Mouse (Mus musculus) liver, embryonic 14.5 days (tissue): ENCODE data around the gene Maea. TPM values are rescaled to one million over a fixed set of nuclear protein-coding genes. Genes with fewer than 3 reads are reported as not detected.

Source experiments
- ATAC-seq: fragments of 200-750 bp; cut with Nextera tagmentation; 2 replicates; pipeline ENCODE4 v1.8.0; 2017; ENCODE audit warnings: moderate number of reproducible peaks, mild to moderate bottlenecking, moderate library complexity; ENCODE audit not compliant: insufficient read depth
- DNase-seq, 3 experiments: peaks; one replicate each; pipeline ENCODE4 v3.0.0-alpha.2; 2012 to 2013; ENCODE audit warnings: low read depth in 3 of 3, low spot score in 3 of 3
- H3K27ac ChIP-seq: fragments of 300-500 bp; sonication (generic); 2 replicates; pipeline ENCODE4 v1.5.1; 2014; ENCODE audit warnings: moderate library complexity, mild to moderate bottlenecking, control low read depth, inconsistent platforms
- H3K27me3 ChIP-seq: fragments of 300-500 bp; sonication (generic); 2 replicates; pipeline ENCODE4 v1.6.1; 2014; ENCODE audit warnings: mild to moderate bottlenecking, low read length, moderate library complexity; ENCODE audit not compliant: control insufficient read depth, insufficient read depth
- H3K36me3 ChIP-seq: fragments of 300-500 bp; sonication (generic); replicated peaks from 2 replicates; pipeline ENCODE4 v1.6.1; 2014; ENCODE audit warnings: low read depth; ENCODE audit not compliant: control insufficient read depth, insufficient read depth
- H3K4me1 ChIP-seq, 2 experiments: fragments of 200-500 bp in 1 of 2; fragments of 300-500 bp in 1 of 2; sonication (generic) in 1 of 2; replicated peaks; 2 replicates each; pipeline ENCODE4 v1.6.1; 2012 to 2014; ENCODE audit warnings: antibody characterized with exemption in 1 of 2, inconsistent platforms in 1 of 2, low read length in 1 of 2; ENCODE audit not compliant: control insufficient read depth in 2 of 2, insufficient read depth in 2 of 2
- H3K4me2 ChIP-seq: fragments of 300-500 bp; sonication (generic); 2 replicates; pipeline ENCODE4 v1.6.1; 2014; ENCODE audit warnings: low read depth, mild to moderate bottlenecking, control low read depth, moderate library complexity
- H3K4me3 ChIP-seq, 2 experiments: fragments of 200-500 bp in 1 of 2; fragments of 300-500 bp in 1 of 2; sonication (generic) in 1 of 2; 2 replicates each; pipeline ENCODE4 v1.5.1; 2012 to 2014; ENCODE audit warnings: low read depth in 2 of 2, low read length in 2 of 2, mild to moderate bottlenecking in 2 of 2, control low read depth in 1 of 2, inconsistent platforms in 1 of 2, moderate library complexity in 1 of 2; ENCODE audit not compliant: insufficient read depth in 1 of 2
- H3K9ac ChIP-seq: fragments of 300-500 bp; sonication (generic); replicated peaks from 2 replicates; pipeline ENCODE4 v1.6.1; 2014; ENCODE audit warnings: mild to moderate bottlenecking, control low read depth, moderate library complexity
- H3K9me3 ChIP-seq: fragments of 300-500 bp; sonication (generic); 2 replicates; pipeline ENCODE4 v1.6.1; 2016; ENCODE audit warnings: low read length, mixed read lengths; ENCODE audit not compliant: control insufficient read depth
- CTCF ChIP-seq: IDR thresholded peaks from 2 replicates; pipeline ENCODE4 v1.5.1; 2016; ENCODE audit warnings: antibody characterized with exemption, low read depth, control low read depth
- EP300 ChIP-seq: IDR thresholded peaks from 2 replicates; pipeline ENCODE4 v1.6.1; 2016; ENCODE audit warnings: antibody characterized with exemption, low read depth
- WGBS: fragments of 180-500 bp; shearing (Covaris S2); extraction: QIAGEN DNeasy Blood & Tissue Kit; methylation state at CpG from one replicate; pipeline ENCODE4 v1.1.7; 2014; ENCODE audit not compliant: insufficient replicate concordance; 5-methylcytosine and 5-hydroxymethylcytosine counted together
- polyA plus RNA-seq, 2 experiments: library from polyadenylated mRNA; depleted of rRNA in 1 of 2; stranded (reverse) in 1 of 2; unstranded in 1 of 2; fragments of >200 nt; fragmentation: Nextera tagmentation in 1 of 2; extraction: Ambion mirVana in 1 of 2; gene quantifications; 2 replicates each; pipeline versions ENCODE4 v1.2.1 to v1.2.3; 2012 to 2014

Maea gene
- 47.2 and 54.4 TPM in 2 replicates for polyA plus RNA-seq (2012; rRNA removed)
- polyA plus RNA-seq (2014; fragmentation: Nextera tagmentation; extraction: Ambion mirVana): 40.0 and 46.1 TPM in 2 replicates

- Histone ChIP-seq H3K4me2 (peak within 1 kb of the TSS; percentile 92), H3K4me1 (peaks cover 10 to 16% of the 10 kb centered on the region in 2 experiments), H3K36me3 (peaks cover 2% of the 10 kb centered on the region; the same call in 1 of the 2 replicates), H3K4me3 (peak within 1 kb of the TSS; percentile 83 to 90), H3K9me3 (no peaks in the 10 kb centered on the region), H3K9ac (peak within 1 kb of the TSS; percentile 90), H3K27ac (peak within 1 kb of the TSS; percentile 62), H3K27me3 (no peaks in the 10 kb centered on the region)
- no peak for TF ChIP-seq CTCF
- no peak for TF ChIP-seq EP300
- DNase-seq (peak; percentile 93), ATAC-seq (peak; percentile 100)
- under 1% methylated on average over 71 of the region's 71 CpGs for WGBS
Observed at GRCm38 (mm10) chr5:33335273-33335976, at the start of gene Maea. Maea (plus strand) TSS chr5:33335509.

DNA sequence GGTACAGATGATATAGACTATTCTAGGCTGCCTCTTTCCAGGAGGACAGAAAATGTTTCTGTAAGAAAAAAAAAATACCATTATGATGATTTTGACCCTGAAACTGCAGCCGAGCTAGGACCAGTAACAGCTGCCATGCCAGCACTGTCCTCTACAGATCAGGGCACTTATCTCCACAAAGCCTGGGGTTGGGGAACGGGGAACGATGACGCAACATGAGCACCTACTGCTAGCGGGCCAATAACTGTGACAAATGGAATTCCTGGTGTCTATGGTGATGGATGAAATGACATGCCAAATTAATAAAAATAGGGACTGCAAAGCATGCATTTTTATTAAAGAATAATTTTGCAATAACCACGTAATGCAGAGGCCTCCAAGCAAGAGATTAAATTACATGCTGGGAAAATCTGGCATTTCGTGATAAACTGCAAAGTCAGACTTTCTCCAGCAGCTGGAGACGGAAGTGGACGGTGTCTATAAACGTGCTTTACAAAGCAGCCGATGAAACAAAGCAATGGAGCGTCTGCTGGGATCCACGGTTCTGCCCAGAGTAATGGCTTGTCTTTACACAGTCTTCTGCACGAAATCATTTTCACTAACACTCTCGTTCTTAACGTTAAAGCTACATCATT is 41.4 kb upstream of the Maea start:
- DNase-seq: no peak

DNA sequence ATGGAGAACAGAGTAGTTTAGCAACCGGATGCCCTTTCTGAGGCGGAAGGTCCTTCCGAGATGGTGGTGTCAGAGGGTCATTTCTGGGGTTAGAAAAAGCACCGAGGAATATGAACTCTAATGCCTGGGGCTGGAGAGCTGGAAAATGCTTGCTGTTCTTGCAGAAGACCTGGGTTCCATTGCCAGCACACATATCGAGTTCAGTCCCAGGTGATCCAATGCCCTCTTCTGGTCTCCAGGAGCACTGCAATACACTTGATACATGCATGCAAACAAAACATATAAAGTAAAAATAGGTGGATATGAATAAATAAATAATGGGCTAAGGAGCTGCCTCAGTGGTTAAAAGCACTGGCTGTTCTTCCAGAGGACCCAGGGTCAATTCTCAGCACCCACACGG is 38.1 kb upstream of the Maea start:
- no peak for TF ChIP-seq EP300
- peak; percentile 71 for TF ChIP-seq CTCF
- DNase-seq: no peak

More for the DNA sequence above, 41.4 kb upstream of the Maea start:
- TF ChIP-seq CTCF: no peak
- TF ChIP-seq EP300: no peak
- 53% methylated on average over 16 of the region's 16 CpGs for WGBS
- H3K27me3 ChIP-seq: no peaks in the 10 kb centered on the region; the same call in 1 of the 2 replicates
- no peaks in the 10 kb centered on the region for H3K4me1 ChIP-seq
- H3K36me3 ChIP-seq: no peaks in the 10 kb centered on the region
- no peak for ATAC-seq
- no peaks in the 10 kb centered on the region for H3K9me3 ChIP-seq
- H3K4me3 ChIP-seq: no peak overlapping the region
- no peak overlapping the region for H3K9ac ChIP-seq
- no peak overlapping the region for H3K4me2 ChIP-seq
- H3K27ac ChIP-seq: no peak overlapping the region

DNA sequence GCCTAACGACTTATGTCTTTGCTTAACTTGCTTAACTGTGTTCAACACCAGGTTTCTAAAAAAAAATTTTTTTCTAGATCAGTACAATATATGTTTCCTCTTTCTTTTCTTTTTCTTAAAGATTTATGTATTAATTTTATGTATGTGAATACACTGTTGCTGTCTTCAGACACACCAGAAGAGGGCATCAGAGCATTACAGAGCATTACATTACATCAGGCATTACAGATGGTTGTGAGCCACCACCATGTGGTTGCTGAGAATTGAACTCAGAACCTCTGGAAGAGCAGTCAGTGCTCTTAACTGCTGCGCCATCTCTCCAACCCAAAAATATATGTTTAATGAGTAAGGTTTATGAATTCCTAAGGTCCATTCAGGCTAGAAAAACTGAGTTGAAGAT is 33.5 kb upstream of the Maea start:
- TF ChIP-seq CTCF (no peak), EP300 (no peak)
- Histone ChIP-seq H3K27ac (no peak overlapping the region), H3K9ac (no peak overlapping the region), H3K9me3 (no peaks in the 10 kb centered on the region), H3K36me3 (no peaks in the 10 kb centered on the region), H3K4me3 (no peak overlapping the region), H3K4me2 (no peak overlapping the region), H3K27me3 (no peaks in the 10 kb centered on the region), H3K4me1 (no peaks in the 10 kb centered on the region)
- 65% methylated on average over 2 of the region's 2 CpGs for WGBS
- no peak for DNase-seq
- ATAC-seq: no peak

More for the DNA sequence above, 38.1 kb upstream of the Maea start:
- Histone ChIP-seq H3K9ac (no peak overlapping the region), H3K4me3 (no peak overlapping the region), H3K4me1 (no peaks in the 10 kb centered on the region), H3K27ac (no peak overlapping the region), H3K36me3 (no peaks in the 10 kb centered on the region), H3K27me3 (no peaks in the 10 kb centered on the region), H3K9me3 (no peaks in the 10 kb centered on the region), H3K4me2 (no peak overlapping the region)
- 55% methylated on average over 6 of the region's 6 CpGs for WGBS
- ATAC-seq: no peak
